Mouse (Mus musculus): ENCODE measurements around the gene Ptprf.

DNA sequence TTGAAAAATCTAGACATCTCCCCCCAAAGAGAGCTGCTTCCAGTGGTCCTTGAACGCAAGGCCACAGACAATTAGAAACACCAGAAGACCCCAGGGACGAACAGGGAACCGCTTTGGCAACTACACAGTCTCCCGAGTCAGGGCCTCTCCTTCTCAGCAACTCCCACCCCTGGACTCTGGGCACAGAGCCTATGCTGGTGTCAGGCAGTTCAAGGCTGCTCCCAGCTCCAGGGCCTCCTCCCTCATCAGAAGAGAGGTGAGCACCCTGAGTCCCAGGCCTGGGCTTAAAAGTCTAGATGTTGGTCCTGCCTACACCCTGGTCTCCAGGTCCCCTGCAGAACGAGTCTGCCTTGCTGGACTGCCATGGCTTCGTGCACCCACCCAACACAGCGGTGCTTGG lies 10.7 kb downstream of the Ptprf start:
- TF ChIP-seq USF1 (IDR thresholded peaks at IDR 0.05; ENCODE audit: low read depth): no peak
- no peak for TF ChIP-seq POLR2A (IDR thresholded peaks at IDR 0.05; ENCODE audit: insufficient read length, low read depth)
- TF ChIP-seq E2F4 (IDR thresholded peaks at IDR 0.05; ENCODE audit: insufficient read depth): no peak
- no peak for TF ChIP-seq TCF12 (IDR thresholded peaks at IDR 0.05; ENCODE audit: insufficient read depth, poor library complexity, severe bottlenecking)
- TF ChIP-seq POLR2AphosphoS2 (IDR thresholded peaks at IDR 0.05; ENCODE audit: insufficient read length, low read depth): no peak
- no peak for TF ChIP-seq MYOD1 (IDR thresholded peaks at IDR 0.05; ENCODE audit: control insufficient read depth in 1 of 3, insufficient read length in 2 of 3, low read depth in 2 of 3)

Measured in myocyte (in vitro differentiated cells).